Mouse (Mus musculus) heart, adult 2 months (tissue): ENCODE data around the gene Phldb3. TPM values are rescaled to one million over a fixed set of nuclear protein-coding genes. Genes with fewer than 3 reads are reported as not detected.

Experiments
- DNase-seq, 2 experiments: peaks; one replicate each; pipeline ENCODE4 v3.0.0; 2021
- H3K27ac ChIP-seq: fragments of 200-600 bp; 2 replicates; pipeline ENCODE4 v1.8.1; 2022
- H3K27me3 ChIP-seq: fragments of 200-500 bp; 2 replicates; pipeline ENCODE4 v1.6.1; 2012; ENCODE audit warnings: mild to moderate bottlenecking, low read length, inconsistent platforms, mixed read lengths; ENCODE audit not compliant: control insufficient read depth, insufficient read depth
- H3K36me3 ChIP-seq: fragments of 200-500 bp; 2 replicates; pipeline ENCODE4 v1.6.1; 2012; ENCODE audit warnings: low read length, inconsistent platforms; ENCODE audit not compliant: control insufficient read depth, insufficient read depth
- H3K4me1 ChIP-seq: fragments of 200-500 bp; 2 replicates; pipeline ENCODE4 v1.6.1; 2011; ENCODE audit warnings: low read length; ENCODE audit not compliant: control insufficient read depth, insufficient read depth
- H3K4me3 ChIP-seq: fragments of 200-600 bp; 2 replicates; pipeline ENCODE4 v1.8.1; 2022
- H3K79me2 ChIP-seq: fragments of 200-500 bp; replicated peaks from 2 replicates; pipeline ENCODE4 v1.6.1; 2012; ENCODE audit warnings: mild to moderate bottlenecking, inconsistent platforms, low read length, moderate library complexity, mixed read lengths; ENCODE audit not compliant: control insufficient read depth, insufficient read depth
- H3K9ac ChIP-seq: fragments of 200-500 bp; 2 replicates; pipeline ENCODE4 v1.6.1; 2012; ENCODE audit warnings: low read depth, mild to moderate bottlenecking, control low read depth, inconsistent platforms, low read length, mixed read lengths
- CTCF ChIP-seq: fragments of 200-600 bp; IDR thresholded peaks from 2 replicates; pipeline ENCODE4 v1.8.1; 2022; ENCODE audit warnings: antibody characterized with exemption, mild to moderate bottlenecking, moderate library complexity
- EP300 ChIP-seq: fragments of 200-500 bp; IDR thresholded peaks from 2 replicates; pipeline ENCODE4 v1.6.1; 2011; ENCODE audit warnings: low read depth, low read length, control low read depth; ENCODE audit not compliant: insufficient read depth
- POLR2A ChIP-seq: fragments of 200-500 bp; IDR thresholded peaks from 2 replicates; pipeline ENCODE4 v1.6.1; 2011; ENCODE audit warnings: mild to moderate bottlenecking, low read depth, low read length, control low read depth; ENCODE audit not compliant: insufficient read depth
- WGBS: fragments of 180-500 bp; shearing (Covaris S2); methylation state at CpG from one replicate; pipeline ENCODE4 v1.1.7; 2018; 5-methylcytosine and 5-hydroxymethylcytosine counted together
- intact Hi-C: fragments of 180-260 bp; cut with DNase I; formaldehyde crosslinking; loops from one replicate; pipeline ENCODE4 v1.15.1; 2025
- polyA plus RNA-seq: library from polyadenylated mRNA; depleted of rRNA; stranded (reverse); fragments of >200 nt; gene quantifications from 2 replicates; pipeline ENCODE4 v1.2.3, GENCODE M21; 2012; rRNA removed
- total RNA-seq, 2 experiments: library from RNA; stranded (reverse); gene quantifications; 2 replicates each; pipeline ENCODE4 v1.2.3; 2021

Phldb3 gene
- total and polyA plus RNA-seq, 3 experiments: 0.25 to 0.34 (median 0.27) TPM

DNA sequence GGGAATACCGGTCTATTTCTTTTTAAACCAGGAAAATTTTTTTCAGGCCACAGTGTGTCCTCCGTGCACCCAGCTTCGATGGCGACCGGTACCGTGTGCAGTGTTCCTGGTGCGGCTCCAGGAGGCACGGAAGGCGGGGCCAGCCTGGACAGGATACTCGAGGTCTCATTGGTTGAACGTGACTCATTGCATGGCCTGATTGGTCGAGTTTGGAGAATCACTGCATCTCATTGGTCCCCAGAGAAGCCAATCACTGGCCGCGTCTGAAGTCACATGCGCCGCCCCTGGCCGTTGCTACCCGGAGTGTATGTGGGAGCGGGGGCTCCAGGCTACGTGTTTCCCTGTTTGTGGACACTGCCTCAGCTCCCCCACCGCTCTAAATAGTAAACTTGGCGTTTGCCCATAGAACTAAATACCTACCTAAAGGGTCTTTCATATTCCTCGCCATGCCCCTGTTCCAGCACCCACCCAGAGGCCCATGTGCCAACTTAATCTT lies 61.4 kb downstream of the Phldb3 start:
- no peaks in the 10 kb centered on the region for H3K4me1 ChIP-seq
- no peak for TF ChIP-seq POLR2A
- TF ChIP-seq EP300: no peak
- TF ChIP-seq CTCF: no peak
- no peak overlapping the region for H3K9ac ChIP-seq
- no peak overlapping the region for H3K27ac ChIP-seq
- no peaks in the 10 kb centered on the region for H3K79me2 ChIP-seq
- 85% methylated on average over 23 of the region's 23 CpGs for WGBS
- H3K36me3 ChIP-seq: no peaks in the 10 kb centered on the region
- no peaks in the 10 kb centered on the region for H3K27me3 ChIP-seq
- intact Hi-C loops: no loop called here
- H3K4me3 ChIP-seq: no peak overlapping the region
- no peak for DNase-seq

DNA sequence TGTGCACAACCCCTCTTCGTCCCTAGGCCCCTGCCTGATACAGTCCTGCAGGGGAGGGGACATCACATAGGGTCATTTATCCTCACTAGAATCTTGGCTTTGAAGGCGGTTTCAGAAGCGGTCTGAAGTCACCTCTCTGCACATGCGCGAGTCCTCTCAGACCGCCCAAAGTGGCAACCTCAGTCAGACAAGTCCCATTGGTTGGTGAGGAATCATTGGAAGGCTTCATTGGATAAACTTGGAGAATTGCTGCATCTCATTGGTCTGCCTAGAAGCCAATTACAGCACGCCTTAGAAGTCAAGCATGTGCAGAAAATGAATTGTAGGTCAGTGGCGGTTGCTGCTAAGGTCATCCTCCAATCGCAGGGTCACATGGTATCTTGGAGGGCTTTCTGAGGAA lies 66.0 kb downstream of the Phldb3 start, which contains the start of gene Tex101:
TSS of gene Tex101 (minus strand) at position 101 of the 400 bp plus-strand sequence.
- Histone ChIP-seq H3K79me2 (no peaks in the 10 kb centered on the region), H3K27me3 (no peaks in the 10 kb centered on the region), H3K36me3 (no peaks in the 10 kb centered on the region), H3K9ac (no peak within 1 kb of the TSS), H3K4me3 (no peak within 1 kb of the TSS), H3K4me1 (no peaks in the 10 kb centered on the region), H3K27ac (no peak within 1 kb of the TSS)
- intact Hi-C loops: no loop called here
- no peak for TF ChIP-seq CTCF
- TF ChIP-seq POLR2A: no peak
- no peak for TF ChIP-seq EP300
- 82% methylated on average over 9 of the region's 9 CpGs for WGBS
- no peak for DNase-seq

Other genes with a start within 250 kb of the Phldb3 start
- 1 to 10 TPM in 1 of 2 experiments, under 1 TPM in 1; 0.91 to 1.1 TPM for gene Kcnn4, start 240.5 kb upstream of the Phldb3 start, total RNA-seq
- 1.2 and 1.9 TPM in 2 replicates for gene Kcnn4, start 240.5 kb upstream of the Phldb3 start, polyA plus RNA-seq
- 1 to 10 TPM; 5.9 to 6.6 TPM for gene Smg9, start 211.1 kb upstream of the Phldb3 start, total RNA-seq
- 19.2 and 21.4 TPM in 2 replicates for gene Smg9, start 211.1 kb upstream of the Phldb3 start, polyA plus RNA-seq
- not detected for gene Irgc1, start 158.5 kb upstream of the Phldb3 start, total RNA-seq
- 0.67 and 0.88 TPM in 2 replicates for gene Irgc1, start 158.5 kb upstream of the Phldb3 start, polyA plus RNA-seq
- gene Plaur, start 148.3 kb upstream of the Phldb3 start, total RNA-seq: 1 to 10 TPM; 3.3 to 3.6 TPM
- 4.2 and 5.0 TPM in 2 replicates for gene Plaur, start 148.3 kb upstream of the Phldb3 start, polyA plus RNA-seq
- gene Cadm4, start 128.7 kb upstream of the Phldb3 start, total RNA-seq: 10 to 100 TPM; 14.0 to 14.7 TPM
- gene Cadm4, start 128.7 kb upstream of the Phldb3 start, polyA plus RNA-seq: 17.0 and 20.4 TPM in 2 replicates
- 10 to 100 TPM; 14.5 to 14.9 TPM for gene Zfp428, start 103.8 kb upstream of the Phldb3 start, total RNA-seq
- 12.3 and 28.7 TPM in 2 replicates for gene Zfp428, start 103.8 kb upstream of the Phldb3 start, polyA plus RNA-seq
- gene AC161166.1, start 98.3 kb upstream of the Phldb3 start, total RNA-seq: not detected
- gene AC161166.1, start 98.3 kb upstream of the Phldb3 start, polyA plus RNA-seq: 0.04 TPM in 1 of 2 replicates, not detected in the other
- 10 to 100 TPM; 16.1 to 17.4 TPM for gene Irgq, start 80.1 kb upstream of the Phldb3 start, total RNA-seq
- 12.9 and 20.7 TPM in 2 replicates for gene Irgq, start 80.1 kb upstream of the Phldb3 start, polyA plus RNA-seq
- gene Pinlyp, start 64.6 kb upstream of the Phldb3 start, total RNA-seq: not detected
- not detected in 2 replicates for gene Pinlyp, start 64.6 kb upstream of the Phldb3 start, polyA plus RNA-seq
- gene Xrcc1, start 64.5 kb upstream of the Phldb3 start, total RNA-seq: 10 to 100 TPM; 25.0 to 25.6 TPM
- gene Xrcc1, start 64.5 kb upstream of the Phldb3 start, polyA plus RNA-seq: 21.8 and 25.5 TPM in 2 replicates
- gene Ethe1, start 23.2 kb upstream of the Phldb3 start, total RNA-seq: 10 to 100 TPM; 53.2 to 65.2 TPM
- 50.4 and 57.3 TPM in 2 replicates for gene Ethe1, start 23.2 kb upstream of the Phldb3 start, polyA plus RNA-seq
- under 1 TPM in 1 of 2 experiments, not detected in 1; 0.07 TPM for gene Zfp575, start 23.1 kb upstream of the Phldb3 start, total RNA-seq
- 0.08 TPM in 1 of 2 replicates, not detected in the other for gene Zfp575, start 23.1 kb upstream of the Phldb3 start, polyA plus RNA-seq
- gene Lypd3, start 25.8 kb downstream of the Phldb3 start, total RNA-seq: not detected
- gene Lypd3, start 25.8 kb downstream of the Phldb3 start, polyA plus RNA-seq: not detected in 2 replicates
- gene Tex101, start 65.9 kb downstream of the Phldb3 start, total RNA-seq: not detected
- 0.15 and 0.27 TPM in 2 replicates for gene Tex101, start 65.9 kb downstream of the Phldb3 start, polyA plus RNA-seq
- gene BC049730, start 98.5 kb downstream of the Phldb3 start, total RNA-seq: not detected
- gene BC049730, start 98.5 kb downstream of the Phldb3 start, polyA plus RNA-seq: not detected in 2 replicates
- gene Gm4763, start 116.1 kb downstream of the Phldb3 start, total RNA-seq: not detected
- gene Gm4763, start 116.1 kb downstream of the Phldb3 start, polyA plus RNA-seq: not detected in 2 replicates
- under 1 TPM in 1 of 2 experiments, not detected in 1; 0.14 TPM for gene Cd177, start 149.5 kb downstream of the Phldb3 start, total RNA-seq
- gene Cd177, start 149.5 kb downstream of the Phldb3 start, polyA plus RNA-seq: 0.29 and 0.76 TPM in 2 replicates
- not detected for gene Ceacam10, start 166.4 kb downstream of the Phldb3 start, total RNA-seq
- not detected in 2 replicates for gene Ceacam10, start 166.4 kb downstream of the Phldb3 start, polyA plus RNA-seq